Mouse (Mus musculus): ENCODE measurements around the gene Slc18b1. TPM values are rescaled to one million over a fixed set of nuclear protein-coding genes. Genes with fewer than 3 reads are reported as not detected.

Gene Slc18b1
- polyA plus RNA-seq, 1 experiment, result 28.8 TPM

GRCm38 (mm10) chr10:23806201-23806600 is 9.4 kb downstream of the Slc18b1 start:
- no peaks in the 10 kb centered on the region for H3K4me1 ChIP-seq (ENCODE audit: control insufficient read depth, insufficient read depth, low read length)
- no peak for TF ChIP-seq CTCF (IDR thresholded peaks at IDR 0.05; ENCODE audit: borderline replicate concordance, insufficient read depth, low read length)
- TF ChIP-seq POLR2A (IDR thresholded peaks at IDR 0.05; ENCODE audit: low read depth, low read length), result no peak
- no peak overlapping the region for H3K27ac ChIP-seq (ENCODE audit: insufficient read depth, low read length)
- H3K4me3 ChIP-seq (ENCODE audit: insufficient read depth, low read length), result no peak overlapping the region

GRCm38 (mm10) chr10:23811635-23812437 is 15.1 kb downstream of the Slc18b1 start:
- TF ChIP-seq CTCF (IDR thresholded peaks at IDR 0.05; ENCODE audit: borderline replicate concordance, insufficient read depth, low read length) (no peak), POLR2A (IDR thresholded peaks at IDR 0.05; ENCODE audit: low read depth, low read length) (no peak)
- H3K27ac ChIP-seq (ENCODE audit: insufficient read depth, low read length), result no peak overlapping the region
- no peak overlapping the region for H3K4me3 ChIP-seq (ENCODE audit: insufficient read depth, low read length)
- H3K4me1 ChIP-seq (ENCODE audit: control insufficient read depth, insufficient read depth, low read length), result no peaks in the 10 kb centered on the region

- Histone ChIP-seq H3K4me1 (ENCODE audit: control insufficient read depth, insufficient read depth, low read length) (no peaks in the 10 kb centered on the region), H3K27ac (ENCODE audit: insufficient read depth, low read length) (no peak overlapping the region), H3K4me3 (ENCODE audit: insufficient read depth, low read length) (no peak overlapping the region)
- TF ChIP-seq POLR2A (IDR thresholded peaks at IDR 0.05; ENCODE audit: low read depth, low read length) (no peak), CTCF (IDR thresholded peaks at IDR 0.05; ENCODE audit: borderline replicate concordance, insufficient read depth, low read length) (no peak)
Observed at GRCm38 (mm10) chr10:23812438-23812759, 15.6 kb downstream of the Slc18b1 start.

GRCm38 (mm10) chr10:23812852-23813766 is 16.3 kb downstream of the Slc18b1 start:
- Histone ChIP-seq H3K4me1 (ENCODE audit: control insufficient read depth, insufficient read depth, low read length) (no peaks in the 10 kb centered on the region), H3K4me3 (ENCODE audit: insufficient read depth, low read length) (no peak overlapping the region), H3K27ac (ENCODE audit: insufficient read depth, low read length) (no peak overlapping the region)
- TF ChIP-seq POLR2A (IDR thresholded peaks at IDR 0.05; ENCODE audit: low read depth, low read length), result no peak
- TF ChIP-seq CTCF (IDR thresholded peaks at IDR 0.05; ENCODE audit: borderline replicate concordance, insufficient read depth, low read length), result no peak

- Histone ChIP-seq H3K4me1 (ENCODE audit: control insufficient read depth, insufficient read depth, low read length) (no peaks in the 10 kb centered on the region), H3K4me3 (ENCODE audit: insufficient read depth, low read length) (no peak overlapping the region), H3K27ac (ENCODE audit: insufficient read depth, low read length) (no peak overlapping the region)
- TF ChIP-seq POLR2A (IDR thresholded peaks at IDR 0.05; ENCODE audit: low read depth, low read length) (no peak), CTCF (IDR thresholded peaks at IDR 0.05; ENCODE audit: borderline replicate concordance, insufficient read depth, low read length) (no peak)
Observed at GRCm38 (mm10) chr10:23815168-23815567, 18.4 kb downstream of the Slc18b1 start.

GRCm38 (mm10) chr10:23816241-23816640 is 19.5 kb downstream of the Slc18b1 start:
- Histone ChIP-seq H3K27ac (ENCODE audit: insufficient read depth, low read length) (no peak overlapping the region), H3K4me1 (ENCODE audit: control insufficient read depth, insufficient read depth, low read length) (no peaks in the 10 kb centered on the region), H3K4me3 (ENCODE audit: insufficient read depth, low read length) (no peak overlapping the region)
- TF ChIP-seq CTCF (IDR thresholded peaks at IDR 0.05; ENCODE audit: borderline replicate concordance, insufficient read depth, low read length), result no peak
- TF ChIP-seq POLR2A (IDR thresholded peaks at IDR 0.05; ENCODE audit: low read depth, low read length), result no peak

GRCm38 (mm10) chr10:23826516-23826915 is 29.7 kb downstream of the Slc18b1 start:
- no peaks in the 10 kb centered on the region for H3K4me1 ChIP-seq (ENCODE audit: control insufficient read depth, insufficient read depth, low read length)
- TF ChIP-seq CTCF (IDR thresholded peaks at IDR 0.05; ENCODE audit: borderline replicate concordance, insufficient read depth, low read length) (no peak), POLR2A (IDR thresholded peaks at IDR 0.05; ENCODE audit: low read depth, low read length) (no peak)
- no peak overlapping the region for H3K27ac ChIP-seq (ENCODE audit: insufficient read depth, low read length)
- H3K4me3 ChIP-seq (ENCODE audit: insufficient read depth, low read length), result no peak overlapping the region

GRCm38 (mm10) chr10:23836003-23836964 is 39.5 kb downstream of the Slc18b1 start:
- Histone ChIP-seq H3K4me1 (ENCODE audit: control insufficient read depth, insufficient read depth, low read length) (no peaks in the 10 kb centered on the region), H3K27ac (ENCODE audit: insufficient read depth, low read length) (no peak overlapping the region), H3K4me3 (ENCODE audit: insufficient read depth, low read length) (no peak overlapping the region)
- TF ChIP-seq POLR2A (IDR thresholded peaks at IDR 0.05; ENCODE audit: low read depth, low read length), result no peak
- TF ChIP-seq CTCF (IDR thresholded peaks at IDR 0.05; ENCODE audit: borderline replicate concordance, insufficient read depth, low read length), result no peak

- H3K4me1 ChIP-seq (ENCODE audit: control insufficient read depth, insufficient read depth, low read length), result no peaks in the 10 kb centered on the region
- no peak overlapping the region for H3K27ac ChIP-seq (ENCODE audit: insufficient read depth, low read length)
- TF ChIP-seq CTCF (IDR thresholded peaks at IDR 0.05; ENCODE audit: borderline replicate concordance, insufficient read depth, low read length) (no peak), POLR2A (IDR thresholded peaks at IDR 0.05; ENCODE audit: low read depth, low read length) (no peak)
- H3K4me3 ChIP-seq (ENCODE audit: insufficient read depth, low read length), result no peak overlapping the region
Observed at GRCm38 (mm10) chr10:23837115-23837514, 40.3 kb downstream of the Slc18b1 start.

Measured in embryonic fibroblast, embryonic 13.5 days (primary cell).